Mouse (Mus musculus) ovary, adult 18-20 months (tissue): Measurements from ENCODE around the gene H2al1i.
"Not testable (repeated sequence)": the region's sequence is repeated elsewhere in the genome, so short reads cannot be mapped to it uniquely, and the experiment has no call there.

ENCODE experiments used
- DNase-seq: peaks from one replicate; pipeline ENCODE4 v3.0.0; 2022; ENCODE audit warnings: low spot score, mixed read lengths

Gene H2al1i

GRCm38 (mm10) chrX:11324359-11324758, at the start of gene H2al1i:
Gene H2al1i, plus strand, starts transcription at chrX:11324659.
- not testable (repeated sequence) for DNase-seq

GRCm38 (mm10) chrX:11277083-11277482, 47.4 kb upstream of the H2al1i start:
- DNase-seq: no peak

DNA sequence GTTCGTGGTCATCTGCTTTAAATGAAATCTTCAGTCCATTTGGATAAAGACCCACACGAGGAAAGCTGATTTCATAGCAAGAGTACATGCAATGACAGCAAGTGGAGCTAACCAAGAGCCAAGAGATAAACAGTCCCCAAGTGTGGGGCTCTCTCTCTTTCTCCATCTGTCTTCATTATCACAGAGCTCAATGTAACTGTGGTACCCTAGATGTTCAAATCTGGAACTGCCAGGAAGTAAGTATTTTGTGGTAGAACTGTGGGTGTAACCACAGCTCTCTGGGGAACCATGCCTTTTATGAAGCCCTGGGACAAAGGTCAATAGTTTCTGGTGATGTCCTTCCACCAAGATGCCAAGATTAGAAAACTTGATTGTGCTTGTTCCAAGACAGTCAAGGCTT, 43.7 kb upstream of the H2al1i start:
- DNase-seq: no peak

DNA sequence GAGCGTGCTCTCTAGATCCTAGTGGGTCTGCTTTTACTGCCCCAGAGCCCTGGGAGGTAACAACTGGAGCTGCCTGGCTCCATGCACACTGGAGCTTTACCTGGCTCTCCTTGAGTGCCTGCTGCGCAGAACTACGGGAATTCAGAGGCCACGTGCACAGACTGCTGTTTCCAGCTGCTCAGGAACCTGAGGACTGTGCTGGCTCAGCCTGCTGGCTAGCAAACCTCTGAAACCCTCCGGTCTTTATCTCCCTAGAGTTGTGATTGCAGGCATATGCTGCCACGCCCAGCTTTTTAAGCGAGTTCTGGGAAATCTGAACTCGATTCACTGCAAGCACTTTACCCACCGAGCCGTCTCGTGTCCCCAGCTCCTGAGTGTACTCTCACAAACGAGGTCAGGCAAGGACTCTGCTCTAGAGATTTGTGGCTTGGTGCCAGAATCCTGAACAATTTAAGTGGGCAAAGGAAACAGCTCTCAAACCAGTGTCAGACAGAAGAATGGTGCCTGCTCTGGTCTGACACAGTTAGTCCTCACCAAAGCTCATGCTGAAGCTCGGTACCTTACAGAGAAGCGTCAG, 36.1 kb upstream of the H2al1i start:
- no peak for DNase-seq

DNA sequence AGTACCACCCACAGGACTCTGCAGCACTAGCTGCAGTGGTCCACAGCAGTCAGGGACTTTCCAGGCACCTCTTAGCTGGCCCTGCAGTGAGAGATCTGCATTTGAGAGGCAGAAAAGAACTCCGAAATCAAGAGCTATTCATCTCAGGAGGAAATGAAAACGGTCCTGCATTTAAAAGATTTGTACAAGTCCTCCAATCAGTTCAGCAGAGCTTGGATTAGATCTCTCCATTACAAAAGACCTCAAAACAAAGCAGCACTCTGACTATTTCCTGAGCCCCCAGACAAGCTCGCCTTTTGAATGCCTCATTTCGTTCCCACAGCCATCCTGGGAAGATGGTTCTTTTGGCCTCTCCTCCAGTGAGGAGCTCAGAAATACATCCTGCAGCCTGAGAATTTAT, 35.2 kb upstream of the H2al1i start:
- DNase-seq: no peak

GRCm38 (mm10) chrX:11298957-11299356, 25.5 kb upstream of the H2al1i start, which contains the start of gene H2al1a:
Gene H2al1a, plus strand, starts transcription at chrX:11299257.
- DNase-seq: not testable (repeated sequence)

GRCm38 (mm10) chrX:11302132-11302531, 22.3 kb upstream of the H2al1i start, which contains the start of gene H2al1b:
Gene H2al1b, plus strand, starts transcription at chrX:11302432.
- DNase-seq: not testable (repeated sequence)

DNA sequence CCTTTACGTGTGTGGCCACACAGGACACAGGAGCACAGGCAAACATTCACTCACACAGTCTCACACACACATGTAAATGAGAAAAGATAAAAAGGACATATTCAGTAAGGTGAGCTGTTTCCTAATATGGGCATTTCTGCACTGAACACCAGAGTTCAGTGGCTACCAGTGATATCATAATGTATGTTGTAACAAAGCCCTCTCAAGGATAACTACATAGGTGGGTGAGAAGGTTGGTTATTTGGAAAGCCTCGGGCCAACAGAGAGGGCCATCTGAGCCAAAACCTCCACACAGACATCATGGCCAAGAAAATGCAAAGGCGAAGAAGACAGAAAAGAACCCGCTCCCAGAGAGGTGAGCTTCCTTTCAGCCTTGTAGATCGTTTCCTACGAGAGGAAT, 19.1 kb upstream of the H2al1i start, which contains the start of gene H2al1c:
Gene H2al1c, plus strand, starts transcription at position 301 of the 400 bp plus-strand sequence.
- DNase-seq: not testable (repeated sequence)

- not testable (repeated sequence) for DNase-seq
These were observed 15.9 kb upstream of the H2al1i start, which contains the start of gene H2al1d for GRCm38 (mm10) chrX:11308524-11308923. Gene H2al1d, plus strand, starts transcription at chrX:11308824.

DNA sequence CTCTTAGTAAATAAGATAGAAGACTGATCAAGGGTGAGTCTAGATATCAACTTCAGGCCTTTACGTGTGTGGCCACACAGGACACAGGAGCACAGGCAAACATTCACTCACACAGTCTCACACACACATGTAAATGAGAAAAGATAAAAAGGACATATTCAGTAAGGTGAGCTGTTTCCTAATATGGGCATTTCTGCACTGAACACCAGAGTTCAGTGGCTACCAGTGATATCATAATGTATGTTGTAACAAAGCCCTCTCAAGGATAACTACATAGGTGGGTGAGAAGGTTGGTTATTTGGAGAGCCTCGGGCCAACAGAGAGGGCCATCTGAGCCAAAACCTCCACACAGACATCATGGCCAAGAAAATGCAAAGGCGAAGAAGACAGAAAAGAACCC, 12.8 kb upstream of the H2al1i start, which contains the start of gene H2al1e:
Gene H2al1e, plus strand, starts transcription at position 301 of the 400 bp plus-strand sequence.
- not testable (repeated sequence) for DNase-seq

DNA sequence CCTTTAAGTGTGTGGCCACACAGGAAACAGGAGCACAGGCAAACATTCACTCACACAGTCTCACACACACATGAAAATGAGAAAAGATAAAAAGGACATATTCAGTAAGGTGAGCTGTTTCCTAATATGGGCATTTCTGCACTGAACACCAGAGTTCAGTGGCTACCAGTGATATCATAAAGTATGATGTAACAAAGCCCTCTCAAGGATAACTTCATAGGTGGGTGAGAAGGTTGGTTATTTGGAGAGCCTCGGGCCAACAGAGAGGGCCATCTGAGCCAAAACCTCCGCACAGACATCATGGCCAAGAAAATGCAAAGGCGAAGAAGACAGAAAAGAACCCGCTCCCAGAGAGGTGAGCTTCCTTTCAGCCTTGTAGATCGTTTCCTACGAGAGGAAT, 9.6 kb upstream of the H2al1i start, which contains the start of gene H2al1f:
Gene H2al1f, plus strand, starts transcription at position 301 of the 400 bp plus-strand sequence.
- not testable (repeated sequence) for DNase-seq

DNA sequence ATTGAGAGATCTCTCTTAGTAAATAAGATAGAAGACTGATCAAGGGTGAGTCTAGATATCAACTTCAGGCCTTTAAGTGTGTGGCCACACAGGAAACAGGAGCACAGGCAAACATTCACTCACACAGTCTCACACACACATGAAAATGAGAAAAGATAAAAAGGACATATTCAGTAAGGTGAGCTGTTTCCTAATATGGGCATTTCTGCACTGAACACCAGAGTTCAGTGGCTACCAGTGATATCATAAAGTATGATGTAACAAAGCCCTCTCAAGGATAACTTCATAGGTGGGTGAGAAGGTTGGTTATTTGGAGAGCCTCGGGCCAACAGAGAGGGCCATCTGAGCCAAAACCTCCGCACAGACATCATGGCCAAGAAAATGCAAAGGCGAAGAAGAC, 6.5 kb upstream of the H2al1i start, which contains the start of gene H2al1g:
Gene H2al1g, plus strand, starts transcription at position 301 of the 400 bp plus-strand sequence.
- not testable (repeated sequence) for DNase-seq

DNA sequence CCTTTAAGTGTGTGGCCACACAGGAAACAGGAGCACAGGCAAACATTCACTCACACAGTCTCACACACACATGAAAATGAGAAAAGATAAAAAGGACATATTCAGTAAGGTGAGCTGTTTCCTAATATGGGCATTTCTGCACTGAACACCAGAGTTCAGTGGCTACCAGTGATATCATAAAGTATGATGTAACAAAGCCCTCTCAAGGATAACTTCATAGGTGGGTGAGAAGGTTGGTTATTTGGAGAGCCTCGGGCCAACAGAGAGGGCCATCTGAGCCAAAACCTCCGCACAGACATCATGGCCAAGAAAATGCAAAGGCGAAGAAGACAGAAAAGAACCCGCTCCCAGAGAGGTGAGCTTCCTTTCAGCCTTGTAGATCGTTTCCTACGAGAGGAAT, 3.3 kb upstream of the H2al1i start, which contains the start of gene H2al1h:
Gene H2al1h, plus strand, starts transcription at position 301 of the 400 bp plus-strand sequence.
- not testable (repeated sequence) for DNase-seq

DNA sequence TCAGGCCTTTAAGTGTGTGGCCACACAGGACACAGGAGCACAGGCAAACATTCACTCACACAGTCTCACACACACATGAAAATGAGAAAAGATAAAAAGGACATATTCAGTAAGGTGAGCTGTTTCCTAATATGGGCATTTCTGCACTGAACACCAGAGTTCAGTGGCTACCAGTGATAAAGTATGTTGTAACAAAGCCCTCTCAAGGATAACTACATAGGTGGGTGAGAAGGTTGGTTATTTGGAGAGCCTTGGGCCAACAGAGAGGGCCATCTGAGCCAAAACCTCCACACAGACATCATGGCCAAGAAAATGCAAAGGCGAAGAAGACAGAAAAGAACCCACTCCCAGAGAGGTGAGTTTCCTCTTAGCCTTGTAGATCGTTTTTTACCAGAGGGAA, 3.1 kb downstream of the H2al1i start, which contains the start of gene H2al1j:
Gene H2al1j, plus strand, starts transcription at position 301 of the 400 bp plus-strand sequence.
- DNase-seq: not testable (repeated sequence)

GRCm38 (mm10) chrX:11345762-11346161, 21.3 kb downstream of the H2al1i start:
- no peak for DNase-seq

GRCm38 (mm10) chrX:11346756-11347155, 22.3 kb downstream of the H2al1i start:
- DNase-seq: no peak

DNA sequence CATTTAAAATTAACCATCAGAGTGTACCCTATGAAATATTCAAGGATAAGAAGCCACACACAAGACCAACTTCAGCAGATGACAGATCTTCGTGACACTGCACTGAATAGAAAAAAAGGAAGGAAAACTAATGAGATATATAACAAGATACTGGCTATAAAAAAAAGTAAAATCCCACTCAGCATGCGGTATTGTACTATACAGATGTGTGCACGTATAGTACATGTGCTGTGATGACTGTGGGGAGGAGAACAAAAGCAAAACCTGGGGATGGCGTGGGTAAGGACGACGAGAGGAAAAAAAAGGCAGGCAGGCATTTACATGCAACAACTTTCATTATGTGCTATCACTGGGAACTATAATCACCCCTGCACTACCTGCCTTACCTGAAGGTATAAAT, 36.4 kb downstream of the H2al1i start:
- no peak for DNase-seq

DNA sequence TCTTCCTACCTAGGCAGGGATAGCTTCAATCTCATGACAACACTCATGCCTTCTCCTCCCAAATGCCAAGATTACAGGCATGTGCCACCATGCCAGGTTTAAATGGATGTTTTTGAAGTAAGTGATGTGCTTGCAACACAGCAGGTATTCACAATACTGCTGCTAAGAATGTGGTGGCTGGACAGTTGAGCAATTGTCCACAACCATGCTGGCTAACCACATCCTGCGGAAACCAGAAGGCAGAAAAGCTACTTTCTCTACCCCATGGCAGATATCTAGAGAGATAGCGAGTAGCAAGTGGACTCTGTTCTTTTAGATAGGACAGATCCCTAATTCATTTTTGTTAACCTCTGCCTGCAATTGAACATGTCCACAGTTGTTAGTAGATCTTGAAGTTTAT, 36.8 kb downstream of the H2al1i start:
- DNase-seq: no peak

- DNase-seq: no peak
These were observed 39.4 kb downstream of the H2al1i start for GRCm38 (mm10) chrX:11363890-11364289.

- no peak for DNase-seq
These were observed 40.7 kb downstream of the H2al1i start for GRCm38 (mm10) chrX:11365151-11365550.
